ENCODE assay signal across 8 mouse cellular contexts in the genomic region with DNA sequence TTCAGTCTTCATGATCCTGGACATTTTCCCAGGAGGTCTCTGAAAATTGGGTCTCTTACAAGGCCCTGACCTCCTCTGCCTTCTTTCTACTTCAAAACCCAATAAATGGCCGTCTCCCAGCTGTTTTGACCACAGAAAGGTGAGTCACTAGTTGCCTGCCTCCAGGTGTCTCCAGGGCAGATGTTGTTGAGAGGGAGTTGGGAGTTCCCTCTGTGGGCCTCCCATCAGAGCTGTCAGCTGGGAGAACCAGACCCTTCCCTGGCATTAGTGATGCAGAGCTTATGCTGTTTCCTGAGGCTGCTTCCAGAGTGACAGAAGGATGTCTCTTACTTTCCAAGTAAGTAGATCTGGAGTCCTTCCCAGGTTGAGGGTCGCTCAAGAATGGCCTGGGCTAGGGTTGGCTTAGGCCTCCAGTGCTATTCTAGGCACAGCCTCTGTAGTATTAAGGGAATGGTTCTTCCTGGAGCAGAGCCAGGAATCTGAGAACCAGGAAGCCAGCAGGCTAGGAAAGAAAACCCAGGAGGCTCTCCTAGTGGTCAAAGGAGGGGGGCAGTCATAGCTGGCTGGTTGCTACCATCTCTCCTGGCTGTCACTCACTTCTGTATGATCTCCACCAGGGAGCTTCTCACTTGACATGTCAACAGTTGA. TPM values are rescaled to one million over a fixed set of nuclear protein-coding genes. Genes with fewer than 3 reads are reported as not detected.
DNase-seq lines count a peak whose midpoint lies in the region; ATAC-seq lines count a peak whose summit lies in the region.

No protein-coding gene starts in this region.

- H3K27ac ChIP-seq in embryonic facial prominence, embryonic 12.5 days: 0 out of 2 replicates have a peak overlapping the region, but pooled peaks have one; percentile 12
- peak overlapping the region; percentile 100 for H3K27ac ChIP-seq in heart, embryonic 12.5 days (ENCODE audit: poor library complexity, severe bottlenecking)
- H3K27ac ChIP-seq in kidney, embryonic 14.5 days (ENCODE audit: low read depth, low read length): no peak overlapping the region

- H3K9me3 ChIP-seq in embryonic facial prominence, embryonic 12.5 days: no peaks in the 10 kb centered on the region
- no peaks in the 10 kb centered on the region for H3K9me3 ChIP-seq in heart, embryonic 12.5 days (replicated peaks)
- no peaks in the 10 kb centered on the region for H3K9me3 ChIP-seq in kidney, embryonic 14.5 days (ENCODE audit: control insufficient read depth, low read length)

- ATAC-seq in embryonic facial prominence, embryonic 12.5 days (ENCODE audit: insufficient number of reproducible peaks, insufficient read depth, low FRiP score, low TSS enrichment): no peak
- peak; percentile 14; the same call in 1 of the 2 replicates for ATAC-seq in heart, embryonic 12.5 days (ENCODE audit: insufficient number of reproducible peaks, low FRiP score)
- no peak for ATAC-seq in kidney, embryonic 14.5 days (ENCODE audit: low FRiP score, low TSS enrichment)
- no peak for ATAC-seq in frontal cortex, adult (ENCODE audit: low TSS enrichment)

- H3K4me3 ChIP-seq in embryonic facial prominence, embryonic 12.5 days: peak overlapping the region; percentile 82
- H3K4me3 ChIP-seq in heart, embryonic 12.5 days: peak overlapping the region; percentile 97
- peak overlapping the region; percentile 89; the same call in 1 of the 2 replicates for H3K4me3 ChIP-seq in kidney, embryonic 14.5 days (ENCODE audit: low read length)

- H3K4me2 ChIP-seq in embryonic facial prominence, embryonic 12.5 days (replicated peaks): peak overlapping the region; percentile 75
- peak overlapping the region; percentile 93 for H3K4me2 ChIP-seq in heart, embryonic 12.5 days
- H3K4me2 ChIP-seq in kidney, embryonic 14.5 days (replicated peaks; ENCODE audit: low read depth, low read length): peak overlapping the region; percentile 88

- H3K9ac ChIP-seq in embryonic facial prominence, embryonic 12.5 days: no peak overlapping the region
- H3K9ac ChIP-seq in heart, embryonic 12.5 days: peak overlapping the region; percentile 98
- no peak overlapping the region for H3K9ac ChIP-seq in kidney, embryonic 14.5 days (ENCODE audit: low read depth, low read length)

- WGBS in embryonic facial prominence, embryonic 12.5 days: 87% methylated on average over 2 of the region's 2 CpGs
- 46% methylated on average over 2 of the region's 2 CpGs for WGBS in heart, embryonic 12.5 days
- WGBS in kidney, embryonic 14.5 days: 78% methylated on average over 2 of the region's 2 CpGs

- H3K36me3 ChIP-seq in embryonic facial prominence, embryonic 12.5 days: peaks cover 10% of the 10 kb centered on the region
- peaks cover 28% of the 10 kb centered on the region for H3K36me3 ChIP-seq in heart, embryonic 12.5 days
- H3K36me3 ChIP-seq in kidney, embryonic 14.5 days (ENCODE audit: control insufficient read depth, insufficient read depth, low read length): peaks cover 5% of the 10 kb centered on the region; the same call in 1 of the 2 replicates

- H3K27me3 ChIP-seq in embryonic facial prominence, embryonic 12.5 days: peaks cover 14% of the 10 kb centered on the region; the same call in 1 of the 2 replicates
- H3K27me3 ChIP-seq in heart, embryonic 12.5 days (replicated peaks): peaks cover 9% of the 10 kb centered on the region
- H3K27me3 ChIP-seq in kidney, embryonic 14.5 days (ENCODE audit: control insufficient read depth, insufficient read depth, low read length): no peaks in the 10 kb centered on the region

- H3K4me1 ChIP-seq in embryonic facial prominence, embryonic 12.5 days: peaks cover 36% of the 10 kb centered on the region
- peaks cover 32% of the 10 kb centered on the region for H3K4me1 ChIP-seq in heart, embryonic 12.5 days (replicated peaks)
- peaks cover 7% of the 10 kb centered on the region; the same call in 1 of the 2 replicates for H3K4me1 ChIP-seq in kidney, embryonic 14.5 days (ENCODE audit: control insufficient read depth, insufficient read depth, low read length)

- DNase-seq in retina, postnatal 1 day: peak; percentile 28
- DNase-seq in retina, embryonic 14.5 days (ENCODE audit: low spot score): no peak
- peak; percentile 75 for DNase-seq in lung, postnatal 36 days
- no peak for DNase-seq in thymus, postnatal 14 days

RNA-seq across cellular contexts. Expression of gene Trp53inp2, which starts 2.1 kb away (rescaled TPM):
- 31.4 and 31.9 TPM in 2 replicates for polyA plus RNA-seq in embryonic facial prominence, embryonic 12.5 days (2016; fragmentation: Nextera tagmentation; extraction: Ambion mirVana)
- polyA plus RNA-seq in heart, embryonic 12.5 days (2016; fragmentation: Nextera tagmentation; extraction: Ambion mirVana): 137 and 138 TPM in 2 replicates
- 12.7 and 17.5 TPM in 2 replicates for polyA plus RNA-seq in kidney, embryonic 14.5 days (2014; fragmentation: Nextera tagmentation; extraction: Ambion mirVana)

RNA-seq across cellular contexts. Expression of gene Pigu, which starts 25.7 kb away (rescaled TPM):
- 45.1 and 46.1 TPM in 2 replicates for polyA plus RNA-seq in embryonic facial prominence, embryonic 12.5 days (2016; fragmentation: Nextera tagmentation; extraction: Ambion mirVana)
- polyA plus RNA-seq in heart, embryonic 12.5 days (2016; fragmentation: Nextera tagmentation; extraction: Ambion mirVana): 56.1 and 56.2 TPM in 2 replicates
- polyA plus RNA-seq in kidney, embryonic 14.5 days (2014; fragmentation: Nextera tagmentation; extraction: Ambion mirVana): 66.8 and 73.3 TPM in 2 replicates

Comparison
In these comparisons a context has a peak if more than half of its experiments do, and no peak if none do; other contexts are left out.
1. DNase-seq: peak in retina, postnatal 1 day (single experiment) and lung, postnatal 36 days (single experiment); none in retina, embryonic 14.5 days (single experiment) and thymus, postnatal 14 days (single experiment).
2. Peak in every context shown above with its lines, with median percentiles within 50 percentile points of each other: H3K4me2 ChIP-seq and H3K4me3 ChIP-seq.